Mouse (Mus musculus) thymus, adult 2 months (tissue): ENCODE measurements at regions not wholly inside any gene's neighbourhood (a gene's known extent, or its start where the extent isn't known, plus 50 kb on each side); places are given as distances from the start of the nearest gene placed in this dataset.
A peak's percentile ranks its signal among the peaks of the same experiment; 100 is the strongest.

Experiments used
- DNase-seq: peaks from one replicate; pipeline ENCODE4 v3.0.0; 2021
- H3K27ac ChIP-seq: fragments of 200-500 bp; 2 replicates; pipeline ENCODE4 v1.5.1; 2012; ENCODE audit warnings: low read length, control low read depth; ENCODE audit not compliant: control insufficient read depth, insufficient read depth
- H3K27me3 ChIP-seq: fragments of 200-500 bp; 2 replicates; pipeline ENCODE4 v1.6.1; 2012; ENCODE audit warnings: mild to moderate bottlenecking, low read length, moderate library complexity, mixed read lengths; ENCODE audit not compliant: control insufficient read depth, insufficient read depth
- H3K36me3 ChIP-seq: fragments of 200-500 bp; 2 replicates; pipeline ENCODE4 v1.6.1; 2012; ENCODE audit warnings: mild to moderate bottlenecking, low read length, moderate library complexity; ENCODE audit not compliant: control insufficient read depth, insufficient read depth
- H3K4me1 ChIP-seq: fragments of 200-500 bp; replicated peaks from 2 replicates; pipeline ENCODE4 v1.6.1; 2012; ENCODE audit warnings: low read length; ENCODE audit not compliant: control insufficient read depth, insufficient read depth
- H3K4me3 ChIP-seq: fragments of 200-500 bp; 2 replicates; pipeline ENCODE4 v1.5.1; 2012; ENCODE audit warnings: mild to moderate bottlenecking, low read length, control low read depth, moderate library complexity; ENCODE audit not compliant: control insufficient read depth, insufficient read depth
- CTCF ChIP-seq: fragments of 200-500 bp; IDR thresholded peaks from 2 replicates; pipeline ENCODE4 v1.5.1; 2012; ENCODE audit warnings: mild to moderate bottlenecking, control low read depth, low read length, moderate library complexity, borderline replicate concordance; ENCODE audit not compliant: control insufficient read depth, poor library complexity, insufficient read depth; ENCODE audit errors: extremely low read depth
- POLR2A ChIP-seq: fragments of 200-500 bp; IDR thresholded peaks from 2 replicates; pipeline ENCODE4 v1.6.1; 2012; ENCODE audit warnings: mild to moderate bottlenecking, low read length, control low read depth, moderate library complexity; ENCODE audit not compliant: control insufficient read depth, poor library complexity, insufficient read depth; ENCODE audit errors: extremely low read depth
- WGBS: fragments of 180-500 bp; shearing (Covaris S2); methylation state at CpG from one replicate; pipeline ENCODE4 v1.1.7; 2018; 5-methylcytosine and 5-hydroxymethylcytosine counted together

GRCm38 (mm10) chr7:63811816-63812215 lies 104.8 kb upstream of the E030018B13Rik start:
- WGBS: 93% methylated on average over 4 of the region's 4 CpGs
- Histone ChIP-seq H3K4me3 (no peak overlapping the region), H3K36me3 (no peaks in the 10 kb centered on the region), H3K27ac (no peak overlapping the region), H3K4me1 (peaks cover 18% of the 10 kb centered on the region), H3K27me3 (no peaks in the 10 kb centered on the region)
- no peak for TF ChIP-seq CTCF
- no peak for TF ChIP-seq POLR2A
- no peak for DNase-seq

DNA sequence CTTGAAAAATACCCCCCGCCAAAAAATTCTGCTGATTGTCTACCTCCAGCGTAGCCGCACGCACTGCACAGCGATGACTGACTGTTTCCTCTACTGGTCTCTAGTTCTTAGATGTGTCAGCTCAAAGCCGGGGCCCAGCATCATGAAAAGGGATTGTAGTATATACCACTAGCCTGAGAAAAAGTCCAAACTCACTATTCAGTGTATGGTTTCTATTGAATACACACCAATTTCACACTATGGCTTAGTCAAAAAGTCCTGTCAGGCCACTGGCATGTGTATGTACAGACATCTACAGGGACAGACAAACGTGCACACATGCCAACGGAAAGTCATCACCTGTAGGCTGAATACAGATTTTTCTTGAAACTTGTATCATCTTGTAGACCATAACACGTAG lies 101.1 kb upstream of the E030018B13Rik start:
- TF ChIP-seq POLR2A: no peak
- TF ChIP-seq CTCF: no peak
- no peak for DNase-seq
- Histone ChIP-seq H3K36me3 (no peaks in the 10 kb centered on the region), H3K27ac (peak overlapping the region; percentile 25), H3K4me1 (peaks cover 27% of the 10 kb centered on the region), H3K27me3 (no peaks in the 10 kb centered on the region), H3K4me3 (no peak overlapping the region)
- WGBS: 86% methylated on average over 9 of the region's 9 CpGs

GRCm38 (mm10) chr7:63816056-63816941 lies 100.4 kb upstream of the E030018B13Rik start:
- peak overlapping the region; percentile 87 for H3K27ac ChIP-seq
- WGBS: 19% methylated on average over 10 of the region's 10 CpGs
- TF ChIP-seq POLR2A (no peak), CTCF (no peak)

DNA sequence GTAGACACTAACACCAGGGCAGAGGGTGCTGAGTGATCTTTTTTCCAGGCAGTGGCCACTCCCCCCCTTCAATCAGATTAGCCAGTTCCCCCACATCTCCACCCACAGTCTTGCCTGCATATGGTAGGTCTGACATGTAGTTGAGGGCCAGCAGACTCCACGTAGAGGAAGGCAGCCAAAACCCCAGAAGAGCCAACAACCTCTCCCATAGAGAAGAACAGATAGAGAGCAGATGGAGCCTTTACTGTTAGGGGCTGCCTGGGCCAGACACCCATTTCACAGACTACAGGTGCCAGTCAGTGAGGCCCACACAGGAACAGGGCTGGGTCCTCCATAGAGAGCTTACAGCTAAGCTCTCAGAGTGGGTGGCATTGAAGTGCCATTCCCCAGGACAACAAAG lies 99.2 kb upstream of the E030018B13Rik start:
- Histone ChIP-seq H3K4me1 (peaks cover 27% of the 10 kb centered on the region), H3K27me3 (no peaks in the 10 kb centered on the region), H3K4me3 (no peak overlapping the region), H3K36me3 (no peaks in the 10 kb centered on the region), H3K27ac (peak overlapping the region; percentile 36; the same call in 1 of the 2 replicates)
- TF ChIP-seq POLR2A (no peak), CTCF (no peak)
- WGBS: 89% methylated on average over 1 of the region's 1 CpGs
- DNase-seq: no peak

More at GRCm38 (mm10) chr7:63816056-63816941, 100.4 kb upstream of the E030018B13Rik start:
- Histone ChIP-seq H3K4me3 (no peak overlapping the region), H3K27me3 (no peaks in the 10 kb centered on the region), H3K4me1 (peaks cover 27% of the 10 kb centered on the region), H3K36me3 (no peaks in the 10 kb centered on the region)
- DNase-seq: peak; percentile 57

- Histone ChIP-seq H3K4me1 (peaks cover 27% of the 10 kb centered on the region), H3K27me3 (no peaks in the 10 kb centered on the region), H3K27ac (no peak overlapping the region), H3K4me3 (no peak overlapping the region), H3K36me3 (no peaks in the 10 kb centered on the region)
- no peak for DNase-seq
- TF ChIP-seq POLR2A: no peak
- WGBS: 96% methylated on average over 3 of the region's 3 CpGs
Measured at GRCm38 (mm10) chr7:63818105-63818504, 98.6 kb upstream of the E030018B13Rik start.

DNA sequence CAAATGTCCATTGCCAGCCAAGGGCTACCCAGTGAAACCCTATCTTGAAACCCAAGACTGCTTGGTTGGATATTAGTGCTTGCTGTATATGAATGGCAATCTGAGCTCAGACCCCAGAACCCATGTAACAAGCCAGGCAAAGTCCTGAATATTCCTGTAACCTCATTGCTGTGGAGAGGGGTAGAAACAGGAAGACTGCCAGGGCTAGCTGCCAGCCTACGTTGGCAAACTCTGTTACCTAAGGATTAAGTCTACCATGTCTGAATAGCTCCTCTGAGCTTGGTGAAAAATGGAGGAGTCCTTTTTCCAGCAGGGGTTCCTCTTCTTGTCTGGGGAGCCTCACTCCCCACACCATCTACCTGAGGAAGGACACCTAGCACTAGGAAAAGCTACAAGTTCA lies 96.4 kb upstream of the E030018B13Rik start:
- Histone ChIP-seq H3K36me3 (no peaks in the 10 kb centered on the region), H3K4me1 (peaks cover 22% of the 10 kb centered on the region), H3K27ac (no peak overlapping the region), H3K27me3 (no peaks in the 10 kb centered on the region), H3K4me3 (no peak overlapping the region)
- DNase-seq: no peak
- TF ChIP-seq CTCF: no peak
- no peak for TF ChIP-seq POLR2A
- WGBS: 86% methylated on average over 1 of the region's 1 CpGs
